Mouse (Mus musculus) heart, adult 11 months (tissue): Measurements from ENCODE around the gene Cspg4.
A peak's percentile ranks its signal among the peaks of the same experiment; 100 is the strongest.

Experiments used
- DNase-seq: peaks from one replicate; pipeline ENCODE4 v3.0.0; 2022

Cspg4 gene

DNA sequence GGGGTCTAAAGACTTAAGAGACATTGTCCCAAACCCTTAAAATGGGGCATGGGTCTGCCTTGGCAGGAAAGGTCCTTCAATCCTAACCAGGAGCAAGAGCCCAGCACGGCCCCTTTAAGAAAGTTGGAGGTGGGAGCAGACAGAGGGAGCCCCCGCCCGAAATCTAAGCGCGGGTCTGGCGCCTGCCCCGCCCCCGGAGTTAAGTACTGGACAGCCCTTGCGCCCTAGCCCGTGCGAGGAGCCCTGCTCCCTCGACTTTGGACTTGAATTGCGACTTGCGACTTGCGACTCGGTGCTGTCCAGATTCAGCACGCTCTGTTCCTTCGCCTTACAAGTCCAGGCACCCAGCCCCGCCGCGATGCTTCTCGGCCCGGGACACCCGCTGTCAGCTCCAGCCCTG lies at the start of gene Cspg4:
Gene Cspg4, plus strand, starts transcription at position 202 of the 400 bp plus-strand sequence.
- DNase-seq, result peak; percentile 97

DNA sequence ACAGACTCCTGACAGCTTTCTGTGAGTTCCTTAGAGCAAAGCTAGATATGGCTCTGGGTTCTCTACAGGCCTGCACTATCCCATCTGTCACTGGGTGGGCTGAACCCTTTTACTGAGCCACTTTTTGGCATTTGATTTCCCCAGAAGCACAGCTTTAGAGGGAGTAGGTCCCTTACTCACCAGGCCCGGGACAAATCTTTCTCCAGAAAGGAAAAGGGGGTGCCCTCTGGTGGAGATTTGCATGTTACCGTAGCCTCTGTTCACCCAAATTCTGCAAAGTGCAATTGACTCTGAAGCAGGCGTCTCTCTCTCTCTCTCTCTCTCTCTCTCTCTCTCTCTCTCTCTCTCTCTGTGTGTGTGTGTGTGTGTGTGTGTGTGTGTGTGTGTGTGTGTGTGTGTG lies 39.9 kb upstream of the Cspg4 start:
- DNase-seq, result no peak

DNA sequence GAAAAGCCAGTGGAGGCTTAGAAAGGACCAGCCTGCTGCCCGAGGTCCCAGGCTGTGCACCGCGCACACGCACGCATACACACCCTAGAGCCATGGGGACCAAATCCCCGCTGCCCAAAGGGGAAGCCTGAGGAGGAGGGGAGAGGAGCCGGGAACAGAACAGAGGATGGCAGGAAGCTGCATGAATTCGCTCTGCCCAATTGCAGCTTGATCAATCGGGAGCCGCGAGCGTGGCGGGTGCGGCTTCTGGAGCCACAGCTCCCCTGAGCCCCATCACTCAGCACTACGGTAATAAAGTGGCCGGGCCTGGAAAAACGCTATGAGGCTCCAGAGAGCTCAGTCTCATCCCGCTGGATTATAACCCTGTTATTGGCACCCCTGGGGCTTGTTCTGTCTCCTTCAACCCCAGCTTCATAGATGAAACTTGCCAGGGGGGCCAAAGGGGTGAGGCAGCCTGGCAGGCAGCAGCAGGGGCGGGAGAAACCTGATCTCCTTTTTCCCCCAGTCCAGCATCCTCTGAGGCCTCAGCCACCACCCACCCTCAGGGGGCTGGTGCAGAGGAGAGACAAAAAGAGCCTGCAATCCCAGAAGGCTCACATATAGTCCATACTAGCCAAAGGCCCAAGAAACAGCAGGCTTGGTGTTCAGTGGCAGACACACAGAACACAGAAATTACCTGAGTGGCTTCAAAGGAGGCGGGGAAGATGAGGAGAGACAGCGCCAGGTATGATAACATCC lies 39.2 kb upstream of the Cspg4 start:
- no peak for DNase-seq

DNA sequence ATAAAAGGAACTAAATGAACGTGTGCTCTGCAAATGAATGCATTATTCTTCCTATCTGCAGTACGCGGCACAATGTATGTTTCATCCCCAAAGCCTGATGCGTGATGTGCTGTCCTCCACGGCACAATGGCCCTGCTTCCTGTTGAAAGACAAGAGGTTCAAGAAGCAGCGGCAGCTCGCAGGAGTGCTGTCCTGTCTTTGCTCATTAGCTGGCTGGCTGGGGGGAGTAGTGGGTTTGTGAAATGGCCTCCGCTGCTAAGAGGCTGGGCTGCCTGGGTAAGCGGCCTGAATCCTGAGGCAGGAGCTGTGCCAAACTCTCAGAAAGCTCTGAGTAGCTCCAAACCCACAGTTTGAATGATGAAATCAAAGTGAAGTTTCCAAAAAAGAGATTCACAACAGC lies 36.7 kb upstream of the Cspg4 start:
- DNase-seq, result no peak

DNA sequence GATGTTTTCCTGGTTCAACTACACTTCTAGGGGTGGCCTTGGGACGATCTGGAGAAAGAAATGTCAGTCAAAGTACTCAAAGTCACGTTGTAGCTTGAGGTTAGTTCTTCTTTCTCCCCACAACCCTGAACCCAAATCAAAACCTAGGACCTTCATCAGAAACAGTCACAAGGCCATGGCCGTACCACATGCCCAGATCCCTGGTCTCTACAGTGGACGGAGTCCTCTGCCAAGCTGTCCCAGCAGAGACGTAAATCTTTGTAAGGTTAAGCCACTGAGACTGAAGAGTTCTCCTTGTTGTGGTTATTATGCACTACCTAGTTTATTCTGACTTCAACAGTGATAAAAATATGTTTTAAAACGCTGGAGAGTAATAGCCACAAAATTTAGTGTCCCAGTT lies 36.0 kb upstream of the Cspg4 start:
- DNase-seq, result no peak

DNA sequence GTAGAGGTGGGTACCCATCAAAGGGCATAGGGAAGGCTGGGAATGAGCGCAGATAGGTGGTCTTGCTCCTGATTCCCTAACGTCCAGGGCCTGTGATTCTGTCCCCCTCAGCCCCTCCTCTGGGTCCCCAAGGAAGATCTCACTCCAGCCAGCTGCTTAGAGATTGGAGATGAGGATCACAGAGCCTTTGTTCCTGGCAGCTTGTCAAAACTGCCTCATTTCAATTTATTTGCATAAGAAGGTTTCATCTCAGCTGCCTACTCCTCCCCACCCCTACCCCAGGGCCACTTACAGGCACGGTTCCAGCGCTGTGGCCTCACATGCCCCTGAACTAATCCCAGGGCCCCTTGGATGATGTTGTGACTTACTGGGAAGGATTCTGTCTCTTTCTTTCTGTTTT lies 34.7 kb upstream of the Cspg4 start:
- no peak for DNase-seq

DNA sequence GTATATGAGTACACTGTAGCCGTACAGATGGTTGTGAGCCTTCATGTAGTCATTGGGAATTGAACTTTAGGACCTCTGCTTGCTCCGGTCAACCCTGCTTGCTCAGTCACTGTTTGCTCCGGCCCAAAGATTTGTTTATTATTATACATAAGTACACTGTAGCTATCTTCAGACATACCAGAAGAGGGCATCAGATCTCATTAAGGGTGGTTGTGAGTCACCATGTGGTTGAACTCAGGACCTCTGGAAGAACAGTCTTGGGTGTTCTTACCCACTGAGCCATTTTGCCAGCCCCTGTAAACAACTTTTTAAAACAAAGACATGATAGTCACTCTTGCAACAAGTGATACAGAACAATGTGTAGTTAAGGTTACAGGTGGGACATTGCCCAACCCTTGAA lies 32.9 kb upstream of the Cspg4 start:
- no peak for DNase-seq

DNA sequence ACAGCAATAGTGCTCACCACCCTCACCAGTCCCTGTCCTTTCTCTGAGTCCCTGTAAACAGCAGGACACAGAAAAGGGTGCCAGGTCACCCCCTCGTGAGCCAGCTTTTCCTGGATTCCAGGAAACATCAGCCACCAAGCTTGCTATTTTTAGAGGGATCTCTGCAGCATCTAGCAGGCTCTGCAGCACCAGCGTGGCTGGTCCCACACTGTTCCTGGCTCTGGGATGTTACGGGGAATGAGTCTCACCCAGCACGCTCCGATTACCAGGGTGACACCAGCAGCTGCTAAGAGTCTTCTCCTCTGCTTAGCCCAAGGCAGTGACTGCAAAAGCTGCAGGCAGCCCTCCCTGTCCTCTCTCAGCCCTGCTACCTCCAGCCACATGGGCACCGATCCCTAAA lies 31.9 kb upstream of the Cspg4 start:
- DNase-seq, result peak; percentile 86

DNA sequence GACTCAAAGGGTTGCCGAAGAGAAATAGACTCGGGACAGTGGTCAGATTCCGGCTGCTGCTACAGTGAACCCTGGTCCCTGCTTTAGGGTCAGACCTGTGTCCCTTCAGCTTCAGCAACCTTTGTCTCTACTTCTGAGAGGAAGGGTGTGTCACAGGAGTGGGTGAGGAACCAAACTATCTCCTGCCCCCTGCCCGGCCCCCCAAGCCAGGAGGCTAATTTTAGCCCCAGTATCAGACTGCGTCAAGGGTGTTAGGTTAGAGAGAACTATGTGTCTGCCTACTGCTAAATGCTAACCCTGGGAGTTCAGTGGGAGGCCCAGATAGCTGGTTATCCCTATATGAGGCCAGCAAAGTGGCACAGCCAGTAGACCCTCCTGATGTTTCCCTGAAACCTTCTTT lies 29.7 kb upstream of the Cspg4 start:
- no peak for DNase-seq

DNA sequence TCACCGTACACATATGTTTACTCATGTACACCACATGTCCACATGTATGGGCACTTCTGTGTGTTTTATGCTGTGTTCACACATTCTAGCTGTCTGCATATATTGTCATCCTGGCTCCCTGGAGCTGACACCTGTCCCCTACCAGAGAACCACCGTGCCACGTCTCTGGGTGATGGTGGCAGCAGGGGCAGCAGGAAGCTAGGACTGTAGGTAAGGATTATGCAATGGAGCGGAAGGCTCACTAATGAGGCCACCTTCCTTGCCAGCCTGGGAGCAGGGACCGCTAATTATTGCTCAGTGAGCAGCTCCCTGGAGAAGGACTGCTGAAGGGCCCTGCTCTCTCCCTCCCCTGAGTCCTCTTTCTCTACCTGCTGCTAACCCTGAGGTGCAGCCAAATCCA lies 24.1 kb upstream of the Cspg4 start:
- peak; percentile 77 for DNase-seq

DNA sequence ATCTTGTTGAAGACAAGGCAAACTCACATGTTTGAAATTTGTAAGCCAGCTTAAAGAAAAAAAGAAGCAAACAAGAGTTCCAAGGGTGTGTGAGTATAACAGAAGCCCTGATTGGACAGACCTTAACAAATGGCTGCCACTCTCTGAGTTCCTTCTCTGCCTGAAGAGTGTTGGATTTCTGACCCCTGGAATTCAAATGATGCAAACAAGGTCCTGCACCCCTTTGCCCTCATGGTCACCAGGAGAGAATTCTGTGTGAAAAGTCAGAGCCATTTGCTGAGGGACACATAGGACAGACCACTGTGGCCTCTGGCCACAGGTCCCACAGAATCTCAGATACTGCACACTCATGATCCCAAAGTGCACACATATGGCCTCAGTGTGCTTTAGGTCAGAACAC lies 23.0 kb upstream of the Cspg4 start:
- no peak for DNase-seq

DNA sequence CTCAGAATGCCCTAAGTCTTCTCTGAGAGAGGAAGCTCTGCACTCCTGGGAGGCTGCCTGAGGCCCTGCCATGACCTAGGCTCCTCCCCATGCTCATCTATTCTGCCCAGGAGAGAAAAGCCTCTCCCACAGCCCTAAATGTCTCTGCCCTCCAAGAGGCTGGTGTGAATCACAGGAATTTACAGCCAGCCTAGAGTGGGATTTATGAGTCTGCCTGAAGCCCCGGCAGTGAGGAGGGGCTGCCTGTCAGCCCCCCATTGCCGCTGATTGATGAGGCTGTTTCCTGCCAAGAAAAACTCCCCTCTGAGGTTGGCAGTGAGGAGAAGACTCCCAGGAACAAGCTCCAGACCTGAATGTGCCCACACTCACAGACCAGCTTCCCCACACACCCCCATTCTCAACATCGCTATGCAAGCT lies 22.5 kb upstream of the Cspg4 start:
- no peak for DNase-seq

DNA sequence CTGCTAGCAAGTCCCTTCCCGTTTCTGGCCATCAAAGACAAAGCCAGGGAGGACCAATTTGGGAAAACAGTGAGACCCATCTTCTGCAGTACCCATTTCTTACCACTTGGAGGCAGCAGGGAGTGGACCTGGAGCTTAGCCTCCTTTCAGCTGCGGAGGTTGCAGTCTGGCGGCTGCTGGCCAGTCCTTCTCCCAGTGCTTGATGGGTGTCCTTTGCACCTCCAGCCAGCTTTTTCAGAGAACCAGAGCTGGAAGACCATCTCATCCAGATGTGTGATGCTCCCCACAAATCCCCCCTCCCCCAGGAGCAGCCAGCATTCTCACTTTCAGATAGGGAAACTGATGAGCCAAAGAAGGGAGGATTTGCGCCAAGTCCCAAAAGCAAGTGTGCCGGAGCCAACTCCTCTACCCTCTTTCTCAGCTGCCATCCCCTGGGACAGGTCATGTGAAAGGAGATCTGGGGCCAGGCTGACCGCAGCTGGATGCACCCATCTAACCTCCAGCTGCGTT lies 21.1 kb upstream of the Cspg4 start:
- DNase-seq, result peak; percentile 98

DNA sequence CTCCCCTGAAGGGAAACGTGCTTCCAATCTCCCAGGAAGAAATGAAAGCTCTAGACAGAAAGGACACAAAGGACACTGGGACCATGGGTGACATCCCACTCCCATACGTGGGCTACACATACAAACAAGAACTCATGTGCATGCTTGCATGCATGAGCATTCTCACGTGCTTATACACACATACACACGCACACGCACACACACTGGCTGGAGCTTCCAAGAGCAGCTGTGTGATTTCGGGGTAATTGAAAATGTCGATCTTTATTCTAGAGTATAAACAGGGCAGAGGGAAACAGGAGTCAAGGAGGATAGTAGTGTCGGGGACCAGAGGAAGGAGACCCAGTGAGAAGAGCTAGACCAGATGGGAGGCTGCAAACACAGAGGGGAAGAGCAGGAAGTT lies 20.2 kb upstream of the Cspg4 start:
- no peak for DNase-seq

DNA sequence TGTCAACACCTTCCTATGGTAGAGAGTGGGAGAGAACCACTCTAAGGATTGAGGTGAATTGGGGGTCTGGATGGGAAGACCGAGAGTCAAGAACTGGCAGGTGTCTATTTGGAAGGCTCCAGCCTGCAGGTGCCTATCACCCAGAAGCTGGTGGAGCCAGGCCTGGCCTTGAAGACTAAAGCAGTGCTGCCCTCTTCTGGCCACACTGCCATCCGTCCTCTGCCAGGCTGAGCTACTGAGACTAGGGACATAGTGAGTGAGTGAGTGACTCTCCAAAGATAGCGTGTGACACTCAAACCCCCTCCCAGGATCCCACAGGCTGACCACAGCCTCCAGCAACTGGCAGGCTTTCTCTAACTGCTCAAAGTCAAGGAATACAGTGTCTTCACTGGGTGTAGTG lies 17.3 kb upstream of the Cspg4 start:
- peak; percentile 94 for DNase-seq

DNA sequence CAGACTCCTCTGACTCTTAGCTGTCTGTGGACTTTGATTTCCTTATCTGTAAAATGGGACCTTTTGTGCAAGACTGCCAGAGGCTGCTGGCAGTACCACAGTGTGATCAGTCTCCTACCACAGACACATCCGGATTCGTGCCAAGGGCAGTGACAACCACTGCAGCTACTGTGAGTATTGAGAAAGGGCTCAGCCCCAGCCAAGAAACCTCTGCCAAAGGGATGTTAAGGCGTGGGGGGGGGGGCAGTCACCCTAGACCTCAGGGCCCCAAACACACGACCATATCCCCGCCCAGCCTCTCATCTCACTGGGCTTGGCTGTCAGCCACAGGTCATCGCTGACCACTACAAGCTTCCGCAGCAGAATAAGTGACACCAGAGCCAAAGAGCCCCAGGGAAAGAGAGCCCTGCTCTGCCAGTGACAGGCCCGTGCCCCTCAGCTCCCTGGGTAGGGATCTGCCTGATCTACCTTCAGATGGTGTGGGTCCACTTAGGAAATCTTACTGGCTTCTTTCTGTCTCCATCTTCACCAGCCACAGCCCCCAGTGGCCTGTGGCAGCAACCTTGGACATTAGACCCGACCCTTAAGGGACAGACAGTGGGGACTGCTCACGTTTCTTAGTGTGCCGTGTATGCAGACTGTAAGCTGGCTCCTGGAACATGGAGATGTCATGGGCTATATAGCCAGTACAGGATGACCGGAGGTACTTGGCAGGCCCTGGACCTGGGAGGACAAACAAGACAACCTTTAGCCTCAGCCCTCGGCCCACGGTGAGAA lies 14.5 kb upstream of the Cspg4 start:
- peak; percentile 93 for DNase-seq

DNA sequence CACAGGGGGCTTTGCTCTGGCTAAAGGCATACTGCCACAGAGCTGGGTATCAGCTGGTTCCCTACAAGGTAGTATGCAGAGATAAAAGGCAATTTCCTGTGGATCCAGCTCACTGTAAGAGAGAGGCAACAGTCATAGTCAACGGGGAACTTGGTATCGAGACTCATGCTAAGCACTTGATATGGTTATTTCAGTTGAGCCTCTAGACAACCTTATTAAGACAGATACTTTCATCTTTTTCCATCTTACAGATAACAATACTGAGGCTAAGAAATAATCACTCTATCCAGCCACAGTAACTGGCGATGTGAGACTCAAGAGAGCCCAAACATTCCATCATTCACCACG lies 14.0 kb upstream of the Cspg4 start:
- DNase-seq, result no peak

DNA sequence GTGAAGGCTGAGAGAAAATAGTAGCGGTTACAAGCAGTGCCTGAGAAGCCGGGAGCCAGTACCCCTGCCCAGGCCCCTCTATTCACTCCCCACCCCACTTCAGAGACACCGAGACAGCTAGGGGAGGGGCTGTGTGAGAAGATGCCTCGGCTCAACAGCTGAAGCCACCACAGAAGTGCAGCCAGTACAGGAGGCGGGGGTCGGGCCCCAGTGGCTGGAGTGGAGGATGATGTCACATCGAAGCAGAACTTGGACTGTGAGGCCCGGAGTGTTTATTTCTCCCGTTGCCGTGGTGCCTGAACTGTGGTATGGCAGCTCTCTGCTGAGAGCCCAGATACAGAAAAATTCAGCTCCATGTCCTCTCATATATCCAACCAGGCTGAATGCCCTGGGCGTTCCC lies 13.1 kb upstream of the Cspg4 start:
- peak; percentile 96 for DNase-seq

DNA sequence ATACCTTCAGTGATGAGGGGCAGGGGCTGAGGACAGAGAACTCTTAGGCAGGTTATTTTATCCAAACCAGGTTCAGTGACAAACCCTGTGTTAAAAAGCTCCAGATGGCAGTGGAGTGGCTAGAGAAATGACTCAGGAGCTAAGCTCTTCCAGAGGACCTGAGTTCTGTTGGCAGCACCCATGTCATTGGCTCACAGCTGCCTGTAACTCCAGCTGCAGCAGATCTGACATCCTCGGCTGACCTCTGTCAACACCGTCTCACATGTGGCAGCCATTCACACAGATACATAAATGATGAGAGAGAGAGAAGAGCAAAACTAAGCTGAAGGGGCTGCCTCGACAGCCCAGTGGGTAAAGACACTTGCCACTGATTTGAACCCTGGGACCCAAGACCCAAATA lies 7.4 kb upstream of the Cspg4 start:
- DNase-seq, result no peak

DNA sequence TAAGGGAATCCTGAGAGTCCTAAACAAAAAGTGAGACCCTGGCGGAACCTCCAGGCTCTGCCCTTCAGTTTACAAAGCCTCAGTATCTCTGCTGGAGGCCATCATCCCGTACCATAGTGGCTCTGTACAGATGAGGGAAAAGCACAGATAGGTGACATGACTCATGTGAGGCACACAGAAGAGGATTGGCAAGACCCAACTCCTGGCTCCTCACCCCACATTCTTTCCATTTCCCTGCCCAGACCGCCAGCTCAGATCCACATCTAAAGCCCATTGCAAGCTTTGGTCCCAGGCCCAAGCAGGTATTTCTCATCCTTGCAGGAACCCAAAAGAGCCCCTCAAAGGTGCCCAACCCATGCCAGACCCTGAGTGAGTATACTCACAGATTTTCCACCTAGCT lies 4.8 kb upstream of the Cspg4 start:
- DNase-seq, result no peak

DNA sequence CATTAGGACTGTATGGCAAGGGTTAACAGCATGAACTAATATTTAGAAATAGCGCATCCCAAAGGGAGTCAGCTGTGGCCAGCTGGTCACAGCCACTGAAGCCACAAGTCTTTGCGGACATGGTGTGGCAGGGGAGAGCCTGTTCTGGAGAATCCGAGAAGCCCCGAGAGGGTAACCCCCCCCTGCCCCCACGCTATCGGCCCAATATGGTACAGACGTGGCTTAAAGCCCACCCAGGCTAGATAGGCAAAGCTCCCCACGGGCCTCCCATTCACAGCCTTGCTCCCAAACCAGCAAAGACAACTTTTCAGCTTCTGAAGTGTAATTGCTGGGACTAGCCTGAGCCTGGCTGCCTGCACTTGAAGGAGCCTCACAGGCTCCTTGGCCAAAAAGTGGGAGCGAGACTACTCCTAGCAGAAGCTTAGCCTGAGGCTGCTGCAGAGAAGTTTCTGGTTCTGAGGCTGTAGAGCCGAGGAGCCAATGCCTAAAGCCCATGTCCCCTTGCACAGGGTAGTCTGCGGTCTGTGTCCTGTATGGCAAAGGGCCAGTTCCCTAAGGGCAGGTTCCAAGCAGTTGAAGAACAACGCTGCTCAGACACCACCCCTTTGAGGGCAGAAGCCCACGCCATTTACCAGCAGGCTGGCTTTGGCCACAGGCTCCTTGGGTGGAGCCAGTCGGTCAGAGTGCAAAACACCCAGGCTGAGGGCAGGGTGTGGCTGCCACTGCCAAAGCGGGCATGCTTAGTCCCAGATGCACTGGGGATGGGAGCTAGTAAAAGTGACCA lies 4.2 kb upstream of the Cspg4 start:
- DNase-seq, result peak; percentile 98

DNA sequence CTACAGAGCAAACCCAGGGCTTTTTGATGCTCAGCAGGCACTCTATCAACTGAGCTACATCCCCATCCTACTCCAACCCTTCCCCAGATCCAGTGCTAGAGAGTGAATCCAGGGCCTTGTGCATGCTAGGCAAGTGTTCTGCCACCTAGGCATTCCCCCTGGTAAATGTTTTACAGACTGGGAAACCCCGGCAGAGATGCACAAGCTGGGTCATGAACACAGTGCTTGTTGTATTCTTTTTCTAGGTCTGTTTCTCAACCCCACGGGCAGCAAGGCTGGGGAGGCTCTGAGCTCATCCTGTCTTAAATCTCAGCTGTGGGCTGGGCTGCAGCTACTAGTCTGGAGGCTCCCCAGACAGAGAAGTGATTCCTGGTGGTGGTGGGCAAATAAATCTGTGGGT lies 2.0 kb upstream of the Cspg4 start:
- DNase-seq, result no peak

DNA sequence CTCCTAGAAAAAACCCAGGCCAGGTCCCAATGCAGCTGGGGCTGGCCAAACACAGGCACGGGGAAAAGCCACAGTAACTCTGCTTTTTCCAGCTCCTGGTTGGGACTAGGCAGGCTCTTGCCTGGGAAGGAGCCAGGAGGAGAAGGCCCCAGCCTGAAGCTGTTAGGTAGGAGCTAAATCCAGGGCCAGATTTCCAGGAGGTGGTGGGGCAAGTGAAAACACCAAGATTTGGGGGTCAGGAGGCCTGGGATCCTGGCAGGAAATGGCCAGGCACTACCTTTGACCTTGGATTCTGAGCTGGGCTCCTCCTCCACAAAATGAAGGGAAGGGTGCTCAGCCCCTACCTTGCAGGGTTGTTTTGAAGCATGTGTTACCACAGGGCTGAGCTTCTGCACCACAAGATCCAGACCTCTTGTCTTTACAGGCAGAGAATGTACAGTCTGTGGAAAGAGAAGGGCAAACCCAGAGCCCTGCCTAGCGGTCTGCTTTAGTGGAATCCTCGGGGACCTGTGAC lies 560 bp upstream of the Cspg4 start, which contains the start of gene Odf3l1:
Gene Odf3l1, minus strand, starts transcription at position 464 of the 514 bp plus-strand sequence.
- peak; percentile 95 for DNase-seq
